Mouse (Mus musculus) central nervous system, embryonic 14 days (tissue): ENCODE measurements around the gene Zbtb24. TPM values are rescaled to one million over a fixed set of nuclear protein-coding genes. Genes with fewer than 3 reads are reported as not detected.

ENCODE experiments used
- polyA plus RNA-seq: library from polyadenylated mRNA; depleted of rRNA; stranded (reverse); fragments of >200 nt; gene quantifications from 2 replicates; pipeline ENCODE4 v1.2.3, GENCODE M21; 2012; rRNA removed

Gene Zbtb24
- polyA plus RNA-seq = 20.7 and 21.4 TPM in 2 replicates

GRCm38 (mm10) chr10:41450137-41450670, at the start of gene Zbtb24:
Zbtb24 (plus strand) TSS chr10:41450383.

DNA sequence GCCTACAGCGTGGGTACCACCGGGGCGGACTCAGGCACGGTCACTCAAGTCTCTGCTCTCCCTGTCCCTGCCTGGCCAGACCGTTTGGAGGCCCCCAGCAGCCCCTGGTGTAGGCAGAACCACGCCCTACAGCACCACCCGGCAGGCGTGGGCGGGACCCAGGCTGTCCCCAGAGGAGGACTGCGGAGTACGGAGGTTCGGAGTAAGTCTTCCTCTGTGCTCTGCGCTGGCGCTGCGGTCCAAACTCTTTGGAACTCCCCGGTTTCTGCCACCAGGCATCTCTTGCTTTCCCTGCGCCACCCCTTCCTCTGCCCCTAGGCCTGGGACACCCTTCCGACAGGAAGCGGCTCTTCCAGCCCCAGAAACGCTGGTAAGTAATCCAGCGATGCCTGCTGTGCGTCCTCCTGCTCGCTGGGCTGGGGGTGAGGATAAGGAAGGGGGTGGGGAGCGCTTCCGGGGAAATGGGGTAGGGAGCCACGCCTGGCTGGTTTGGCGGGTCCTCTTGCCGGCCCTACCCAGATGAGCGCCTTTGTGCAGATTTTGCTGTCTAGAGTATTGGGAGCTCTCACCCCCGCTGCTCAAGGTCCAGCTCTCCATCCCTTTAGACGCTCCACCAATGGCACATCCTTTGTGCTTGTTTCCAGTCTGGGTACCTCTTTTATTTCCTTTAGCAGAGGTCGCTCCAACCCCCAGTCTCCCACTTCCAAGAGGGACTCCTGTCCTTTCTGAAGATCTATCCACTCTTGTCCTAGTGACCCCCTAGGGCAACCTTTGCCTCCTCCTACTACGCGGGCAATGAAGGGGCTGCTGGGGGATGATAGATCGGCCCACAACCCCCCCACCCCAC, 26.2 kb downstream of the Zbtb24 start, which contains the start of gene Mical1:
Gene Mical1 (plus strand): TSS at position 144 of the 847 bp plus-strand sequence.

DNA sequence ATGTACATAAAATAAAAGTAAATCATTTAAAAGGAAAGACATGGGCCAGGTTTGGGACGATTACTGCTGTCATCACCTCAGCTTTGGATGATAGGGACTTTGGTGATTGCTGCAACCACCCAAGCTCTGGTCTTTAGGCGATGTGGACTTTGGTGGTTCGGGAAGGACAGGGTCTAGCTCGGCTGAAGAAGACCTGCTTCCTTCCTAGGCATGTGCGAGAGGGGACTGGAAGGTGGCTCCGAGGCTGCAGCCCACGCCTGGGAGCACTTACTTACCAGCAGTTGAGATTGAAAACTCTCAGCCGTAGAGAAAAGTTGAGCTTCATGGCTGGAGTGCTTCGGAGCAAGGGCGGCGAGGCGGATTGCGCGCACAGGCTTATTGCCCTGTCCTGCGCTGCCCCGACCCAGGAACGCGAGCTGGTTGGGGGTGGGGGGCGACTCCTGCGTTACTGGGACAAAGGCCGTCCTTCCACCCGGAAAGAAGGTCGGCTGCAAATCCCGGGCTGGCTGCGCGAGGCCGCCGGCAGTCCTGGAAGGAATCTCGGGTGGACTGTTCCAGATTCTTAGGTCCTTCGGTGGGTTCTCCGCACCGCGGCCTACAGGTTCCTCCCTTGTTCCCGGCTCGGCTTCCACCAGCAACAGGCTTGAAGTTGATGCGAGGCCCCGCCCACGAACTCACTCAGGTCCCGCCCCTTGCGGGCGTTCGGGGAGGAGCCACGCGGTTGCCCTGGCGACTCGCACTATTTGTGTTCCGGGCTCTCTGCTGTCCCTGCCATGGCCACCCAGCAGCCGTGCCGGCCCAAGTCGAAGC, 39.7 kb downstream of the Zbtb24 start, which contains the start of the genes Smpd2 and Ppil6:
Gene Smpd2 (minus strand): TSS at position 662 of the 810 bp plus-strand sequence.
Gene Ppil6 (plus strand): TSS at position 732 of the 810 bp plus-strand sequence.

Other genes with a start within 250 kb of the Zbtb24 start
- 17.1 and 18.6 TPM in 2 replicates for gene Fig4, start 147.1 kb upstream of the Zbtb24 start, polyA plus RNA-seq
- gene Ak9, start 146.4 kb upstream of the Zbtb24 start, polyA plus RNA-seq = 0.12 and 0.14 TPM in 2 replicates
- gene Mical1, start 25.9 kb downstream of the Zbtb24 start, polyA plus RNA-seq = 41.0 and 41.4 TPM in 2 replicates
- 50.8 and 56.0 TPM in 2 replicates for gene Smpd2, start 40.0 kb downstream of the Zbtb24 start, polyA plus RNA-seq
- gene Ppil6, start 40.1 kb downstream of the Zbtb24 start, polyA plus RNA-seq = 1.7 and 1.9 TPM in 2 replicates
- gene Cd164, start 69.0 kb downstream of the Zbtb24 start, polyA plus RNA-seq = 62.3 and 73.6 TPM in 2 replicates